ENCODE assay signal across 11 mouse cellular contexts in the genomic region with DNA sequence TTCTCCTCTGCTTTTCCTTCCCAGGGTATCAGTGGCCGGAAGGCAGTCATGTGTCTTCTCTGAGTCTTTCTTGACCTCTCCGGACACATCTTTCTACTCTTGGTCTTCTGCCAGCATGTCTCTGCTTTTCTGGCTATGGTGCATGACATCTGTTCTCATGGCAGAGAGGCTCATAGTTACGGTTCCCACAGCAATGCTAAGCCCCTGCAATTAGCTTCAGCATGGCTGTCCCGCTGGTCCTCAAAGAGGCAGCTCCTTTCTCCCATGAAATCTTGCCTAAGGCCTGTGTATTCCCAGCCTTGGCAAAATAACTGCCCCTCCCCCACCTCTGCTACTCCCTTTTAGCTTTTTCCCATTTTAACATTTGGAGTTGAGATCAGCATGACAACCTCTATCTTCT.
DNase-seq lines count a peak whose midpoint lies in the region; ATAC-seq lines count a peak whose summit lies in the region.
"Had no signal": no experiment of that assay in that cellular context is flagged by ENCODE, and none has a peak within 500 bp of the region (broad histone marks: within the 10 kb centered on the region; RNA-seq: fewer than 3 reads in every experiment).

No protein-coding gene starts in this region.

- no peaks in the 10 kb centered on the region for H3K36me3 ChIP-seq in hindbrain, embryonic 13.5 days
- H3K36me3 ChIP-seq in hindbrain, embryonic 12.5 days, result no peaks in the 10 kb centered on the region
- H3K36me3 ChIP-seq: limb, embryonic 12.5 days had no signal

- peak; percentile 5 for DNase-seq in right cerebral cortex, postnatal 14 days
- no peak for DNase-seq in right cerebral cortex, postnatal 25 days
- peak; percentile 13 for DNase-seq in gastrocnemius, postnatal 14 days
- DNase-seq in retina, postnatal 7 days (ENCODE audit: low read depth, low spot score), result peak; percentile 17
- DNase-seq in adrenal gland, postnatal 14 days, result no peak
- no peak for DNase-seq in ovary, adult 18-20 months (ENCODE audit: low spot score)
- DNase-seq: adrenal gland, adult 8-10 months had no signal

- no peak overlapping the region for H3K9ac ChIP-seq in hindbrain, embryonic 13.5 days
- H3K9ac ChIP-seq in hindbrain, embryonic 12.5 days, result no peak overlapping the region
- H3K9ac ChIP-seq: limb, embryonic 12.5 days had no signal

- H3K4me3 ChIP-seq in hindbrain, embryonic 13.5 days, result no peak overlapping the region
- H3K4me3 ChIP-seq in hindbrain, embryonic 12.5 days, result no peak overlapping the region
- H3K4me3 ChIP-seq: limb, embryonic 12.5 days; myocyte had no signal

- H3K27me3 ChIP-seq in hindbrain, embryonic 13.5 days, result no peaks in the 10 kb centered on the region
- no peaks in the 10 kb centered on the region for H3K27me3 ChIP-seq in hindbrain, embryonic 12.5 days
- H3K27me3 ChIP-seq: limb, embryonic 12.5 days had no signal

- ATAC-seq in hindbrain, embryonic 13.5 days (ENCODE audit: low FRiP score), result peak; percentile 54; the same call in 1 of the 2 replicates
- ATAC-seq in hindbrain, embryonic 12.5 days (ENCODE audit: low FRiP score), result no peak

- intact Hi-C loops in gastrocnemius, postnatal 14 days (cut with DNase I; ENCODE audit: low total_unique reads), result no loop called here

- H3K4me2 ChIP-seq in hindbrain, embryonic 13.5 days, result no peak overlapping the region
- H3K4me2 ChIP-seq in hindbrain, embryonic 12.5 days (replicated peaks), result no peak overlapping the region
- H3K4me2 ChIP-seq: limb, embryonic 12.5 days had no signal

- H3K4me1 ChIP-seq in hindbrain, embryonic 13.5 days (replicated peaks), result peaks cover 4% of the 10 kb centered on the region; the same call in 1 of the 2 replicates
- H3K4me1 ChIP-seq in hindbrain, embryonic 12.5 days, result no peaks in the 10 kb centered on the region
- H3K4me1 ChIP-seq: limb, embryonic 12.5 days had no signal

- no peak overlapping the region for H3K27ac ChIP-seq in hindbrain, embryonic 13.5 days
- no peak overlapping the region for H3K27ac ChIP-seq in hindbrain, embryonic 12.5 days
- H3K27ac ChIP-seq: limb, embryonic 12.5 days had no signal

- H3K9me3 ChIP-seq in hindbrain, embryonic 13.5 days, result no peaks in the 10 kb centered on the region
- no peaks in the 10 kb centered on the region for H3K9me3 ChIP-seq in hindbrain, embryonic 12.5 days (replicated peaks)
- H3K9me3 ChIP-seq: limb, embryonic 12.5 days had no signal

- 65% methylated on average over 4 of the region's 4 CpGs for WGBS in hindbrain, embryonic 13.5 days
- 77% methylated on average over 4 of the region's 4 CpGs for WGBS in hindbrain, embryonic 12.5 days

Comparison
In these comparisons a context has a peak if more than half of its experiments do, and no peak if none do; other contexts are left out.
1. DNase-seq: peak in right cerebral cortex, postnatal 14 days (single experiment), gastrocnemius, postnatal 14 days (single experiment) and retina, postnatal 7 days (single experiment); none in right cerebral cortex, postnatal 25 days (single experiment), adrenal gland, postnatal 14 days (single experiment) and ovary, adult 18-20 months (single experiment).